Comparison of ENCODE assay signal across 8 mouse cellular contexts in genomic region chrX:82310764-82311492, GRCm38 (mm10).
DNase-seq lines count a peak whose midpoint lies in the region; ATAC-seq and TF ChIP-seq lines count a peak whose summit lies in the region.

No protein-coding gene starts in this region.

- no peak overlapping the region for H3K27ac ChIP-seq in kidney, embryonic 16.5 days (ENCODE audit: low read length)
- H3K27ac ChIP-seq in kidney, adult 2 months (ENCODE audit: insufficient read depth, low read depth, low read length): no peak overlapping the region
- H3K27ac ChIP-seq in forebrain, embryonic 11.5 days (ENCODE audit: low read depth, low read length): no peak overlapping the region
- H3K27ac ChIP-seq in limb, embryonic 11.5 days (replicated peaks; ENCODE audit: low read depth, low read length): no peak overlapping the region

- peak overlapping the region; percentile 45 for H3K4me2 ChIP-seq in kidney, embryonic 16.5 days (replicated peaks; ENCODE audit: low read depth, low read length)
- H3K4me2 ChIP-seq in forebrain, embryonic 11.5 days (ENCODE audit: low read depth, low read length, severe bottlenecking): peak overlapping the region; percentile 35
- H3K4me2 ChIP-seq in limb, embryonic 11.5 days (ENCODE audit: low read depth, severe bottlenecking): peak overlapping the region; percentile 26; the same call in 1 of the 2 replicates

- no peak for ATAC-seq in kidney, embryonic 16.5 days (ENCODE audit: low FRiP score, low TSS enrichment)
- ATAC-seq in forebrain, embryonic 11.5 days (replicated peaks; ENCODE audit: low FRiP score): 0 out of 2 replicates have a peak, but pooled peaks have one; percentile 51
- no peak for ATAC-seq in limb, embryonic 11.5 days (ENCODE audit: insufficient number of reproducible peaks, low FRiP score, low TSS enrichment, low read depth)
- ATAC-seq in granulocyte monocyte progenitor cell, adult 5-6 weeks (replicated peaks; ENCODE audit: poor library complexity, severe bottlenecking): no peak

- no peaks in the 10 kb centered on the region for H3K9me3 ChIP-seq in kidney, embryonic 16.5 days (ENCODE audit: low read length)
- H3K9me3 ChIP-seq in forebrain, embryonic 11.5 days (ENCODE audit: control insufficient read depth, low read length): no peaks in the 10 kb centered on the region
- H3K9me3 ChIP-seq in limb, embryonic 11.5 days (ENCODE audit: control insufficient read depth, low read length): no peaks in the 10 kb centered on the region

- no peaks in the 10 kb centered on the region for H3K27me3 ChIP-seq in kidney, embryonic 16.5 days (ENCODE audit: insufficient read depth, low read length)
- no peaks in the 10 kb centered on the region for H3K27me3 ChIP-seq in kidney, adult 2 months (replicated peaks; ENCODE audit: control insufficient read depth, insufficient read depth, low read length)
- no peaks in the 10 kb centered on the region for H3K27me3 ChIP-seq in forebrain, embryonic 11.5 days (ENCODE audit: control insufficient read depth, insufficient read depth, low read length)
- no peaks in the 10 kb centered on the region for H3K27me3 ChIP-seq in limb, embryonic 11.5 days (ENCODE audit: control insufficient read depth, insufficient read depth, low read length)

- no peak for DNase-seq in kidney, adult 2 months
- no peak for DNase-seq in forebrain, embryonic 11.5 days (ENCODE audit: low spot score)
- DNase-seq in limb, embryonic 11.5 days (ENCODE audit: low spot score): no peak
- DNase-seq in right cerebral cortex, postnatal 14 days: peak; percentile 4
- no peak for DNase-seq in gastrocnemius, adult 8-10 months (ENCODE audit: low spot score in 2 of 2)
- DNase-seq in adrenal gland, adult (ENCODE audit: inconsistent age in 2 of 2, low spot score in 1 of 2): no peak

- no peaks in the 10 kb centered on the region for H3K4me1 ChIP-seq in kidney, embryonic 16.5 days (ENCODE audit: insufficient read depth, low read length)
- no peaks in the 10 kb centered on the region for H3K4me1 ChIP-seq in kidney, adult 2 months (ENCODE audit: control insufficient read depth, insufficient read depth, low read length)
- H3K4me1 ChIP-seq in forebrain, embryonic 11.5 days (replicated peaks; ENCODE audit: control insufficient read depth, insufficient read depth, low read length): no peaks in the 10 kb centered on the region
- H3K4me1 ChIP-seq in limb, embryonic 11.5 days (ENCODE audit: control insufficient read depth, insufficient read depth, low read length): no peaks in the 10 kb centered on the region

- H3K9ac ChIP-seq in kidney, embryonic 16.5 days (replicated peaks; ENCODE audit: low read length): no peak overlapping the region
- no peak overlapping the region; the same call in 1 of the 2 replicates for H3K9ac ChIP-seq in forebrain, embryonic 11.5 days (ENCODE audit: low read length)
- no peak overlapping the region for H3K9ac ChIP-seq in limb, embryonic 11.5 days (ENCODE audit: low read length)

- no peak for TF ChIP-seq POLR2A in kidney, adult 2 months (IDR thresholded peaks at IDR 0.05; ENCODE audit: low read depth, low read length)

- peak overlapping the region; percentile 25 for H3K4me3 ChIP-seq in kidney, embryonic 16.5 days (ENCODE audit: low read length)
- no peak overlapping the region for H3K4me3 ChIP-seq in kidney, adult 2 months (ENCODE audit: insufficient read depth, low read depth, low read length)
- 0 out of 2 replicates have a peak overlapping the region, but pooled peaks have one; percentile 7 for H3K4me3 ChIP-seq in forebrain, embryonic 11.5 days (ENCODE audit: low read depth, low read length)
- H3K4me3 ChIP-seq in limb, embryonic 11.5 days (ENCODE audit: low read depth, low read length): no peak overlapping the region

- WGBS in kidney, embryonic 16.5 days: 31% methylated on average over 18 of the region's 18 CpGs
- 5% methylated on average over 18 of the region's 18 CpGs for WGBS in kidney, adult 2 months
- WGBS in forebrain, embryonic 11.5 days: 21% methylated on average over 17 of the region's 18 CpGs
- WGBS in limb, embryonic 11.5 days: 28% methylated on average over 18 of the region's 18 CpGs

- no peaks in the 10 kb centered on the region for H3K36me3 ChIP-seq in kidney, embryonic 16.5 days (ENCODE audit: insufficient read depth, low read length)
- H3K36me3 ChIP-seq in kidney, adult 2 months (ENCODE audit: control insufficient read depth, insufficient read depth, low read length): no peaks in the 10 kb centered on the region
- H3K36me3 ChIP-seq in forebrain, embryonic 11.5 days (ENCODE audit: control insufficient read depth, insufficient read depth, low read length): no peaks in the 10 kb centered on the region
- no peaks in the 10 kb centered on the region for H3K36me3 ChIP-seq in limb, embryonic 11.5 days (ENCODE audit: control insufficient read depth, insufficient read depth, low read length)

- TF ChIP-seq CTCF in kidney, adult 2 months (conservative IDR thresholded peaks at IDR 0.05; ENCODE audit: insufficient read depth, insufficient read length, low read depth, low read length): no peak

Comparison
In these comparisons a context has a peak if more than half of its experiments do, and no peak if none do; other contexts are left out.
1. H3K4me3 ChIP-seq: peak in kidney, embryonic 16.5 days (single experiment) and forebrain, embryonic 11.5 days (single experiment); none in kidney, adult 2 months (single experiment) and limb, embryonic 11.5 days (single experiment).
2. Peak in every context shown above with its lines, with median percentiles within 50 percentile points of each other: H3K4me2 ChIP-seq.